Mouse (Mus musculus): ENCODE data around the gene Map1b. TPM values are rescaled to one million over a fixed set of nuclear protein-coding genes. Genes with fewer than 3 reads are reported as not detected.
A peak's percentile ranks its signal among the peaks of the same experiment; 100 is the strongest.

Gene Map1b
- 1,223 and 1,491 TPM in 2 replicates for polyA plus RNA-seq (2016; fragmentation: Nextera tagmentation; extraction: Ambion mirVana)

GRCm38 (mm10) chr13:99516448-99516881 lies at the start of gene Map1b:
Map1b (minus strand) TSS chr13:99516540.
- H3K4me3 ChIP-seq, result peak within 1 kb of the TSS; percentile 87
- WGBS, result under 1% methylated on average over 25 of the region's 32 CpGs
- peak within 1 kb of the TSS; percentile 70 for H3K4me2 ChIP-seq (replicated peaks)
- peak within 1 kb of the TSS; percentile 90 for H3K9ac ChIP-seq
- H3K36me3 ChIP-seq, result no peaks in the 10 kb centered on the region
- H3K27me3 ChIP-seq (replicated peaks), result no peaks in the 10 kb centered on the region
- peaks cover 19% of the 10 kb centered on the region for H3K4me1 ChIP-seq
- ATAC-seq (ENCODE audit: low FRiP score, low read depth), result peak; percentile 81
- no peaks in the 10 kb centered on the region for H3K9me3 ChIP-seq
- peak within 1 kb of the TSS; percentile 95 for H3K27ac ChIP-seq

GRCm38 (mm10) chr13:99564346-99564745 lies 48.0 kb upstream of the Map1b start:
- 43% methylated on average over 3 of the region's 3 CpGs for WGBS
- H3K9me3 ChIP-seq, result no peaks in the 10 kb centered on the region
- no peaks in the 10 kb centered on the region for H3K36me3 ChIP-seq
- no peak for ATAC-seq (ENCODE audit: low FRiP score, low read depth)
- no peaks in the 10 kb centered on the region for H3K27me3 ChIP-seq (replicated peaks)
- no peak overlapping the region for H3K27ac ChIP-seq
- no peak overlapping the region for H3K4me3 ChIP-seq
- H3K4me2 ChIP-seq (replicated peaks), result no peak overlapping the region
- H3K4me1 ChIP-seq, result peaks cover 21% of the 10 kb centered on the region
- H3K9ac ChIP-seq, result no peak overlapping the region

- H3K9me3 ChIP-seq, result no peaks in the 10 kb centered on the region
- no peak overlapping the region for H3K9ac ChIP-seq
- no peak overlapping the region for H3K4me2 ChIP-seq (replicated peaks)
- no peak overlapping the region for H3K4me3 ChIP-seq
- H3K4me1 ChIP-seq, result peaks cover 21% of the 10 kb centered on the region
- H3K27ac ChIP-seq, result no peak overlapping the region
- WGBS, result 57% methylated on average over 3 of the region's 3 CpGs
- H3K36me3 ChIP-seq, result no peaks in the 10 kb centered on the region
- H3K27me3 ChIP-seq (replicated peaks), result no peaks in the 10 kb centered on the region
- no peak for ATAC-seq (ENCODE audit: low FRiP score, low read depth)
These were observed 46.7 kb upstream of the Map1b start for GRCm38 (mm10) chr13:99563021-99563420.

- no peak overlapping the region for H3K27ac ChIP-seq
- WGBS, result 35% methylated on average over 10 of the region's 10 CpGs
- H3K4me3 ChIP-seq, result no peak overlapping the region
- H3K27me3 ChIP-seq (replicated peaks), result no peaks in the 10 kb centered on the region
- ATAC-seq (ENCODE audit: low FRiP score, low read depth), result peak; percentile 71; the same call in 1 of the 2 replicates
- H3K9ac ChIP-seq, result no peak overlapping the region
- H3K4me2 ChIP-seq (replicated peaks), result no peak overlapping the region
- H3K9me3 ChIP-seq, result no peaks in the 10 kb centered on the region
- peaks cover 21% of the 10 kb centered on the region for H3K4me1 ChIP-seq
- no peaks in the 10 kb centered on the region for H3K36me3 ChIP-seq
These were observed 45.7 kb upstream of the Map1b start for GRCm38 (mm10) chr13:99561843-99562550.

GRCm38 (mm10) chr13:99560674-99561639 lies 44.6 kb upstream of the Map1b start:
- Histone ChIP-seq H3K36me3 (no peaks in the 10 kb centered on the region), H3K27me3 (replicated peaks) (no peaks in the 10 kb centered on the region), H3K4me3 (no peak overlapping the region), H3K27ac (no peak overlapping the region), H3K9me3 (no peaks in the 10 kb centered on the region), H3K4me2 (replicated peaks) (no peak overlapping the region), H3K9ac (no peak overlapping the region), H3K4me1 (peaks cover 21% of the 10 kb centered on the region)
- ATAC-seq (ENCODE audit: low FRiP score, low read depth), result no peak
- WGBS, result 38% methylated on average over 12 of the region's 13 CpGs

- no peaks in the 10 kb centered on the region for H3K36me3 ChIP-seq
- no peak overlapping the region for H3K9ac ChIP-seq
- peaks cover 21% of the 10 kb centered on the region for H3K4me1 ChIP-seq
- WGBS, result 68% methylated on average over 12 of the region's 12 CpGs
- no peaks in the 10 kb centered on the region for H3K27me3 ChIP-seq (replicated peaks)
- no peaks in the 10 kb centered on the region for H3K9me3 ChIP-seq
- ATAC-seq (ENCODE audit: low FRiP score, low read depth), result no peak
- H3K27ac ChIP-seq, result no peak overlapping the region
- no peak overlapping the region for H3K4me2 ChIP-seq (replicated peaks)
- H3K4me3 ChIP-seq, result no peak overlapping the region
These were observed 42.0 kb upstream of the Map1b start for GRCm38 (mm10) chr13:99558216-99558906.

- Histone ChIP-seq H3K4me2 (replicated peaks) (no peak overlapping the region), H3K4me1 (peaks cover 21% of the 10 kb centered on the region), H3K36me3 (no peaks in the 10 kb centered on the region), H3K9me3 (no peaks in the 10 kb centered on the region), H3K27me3 (replicated peaks) (no peaks in the 10 kb centered on the region), H3K9ac (no peak overlapping the region), H3K4me3 (no peak overlapping the region), H3K27ac (no peak overlapping the region)
- 71% methylated on average over 15 of the region's 15 CpGs for WGBS
- ATAC-seq (ENCODE audit: low FRiP score, low read depth), result no peak
These were observed 41.5 kb upstream of the Map1b start for GRCm38 (mm10) chr13:99557813-99558212.

- Histone ChIP-seq H3K36me3 (no peaks in the 10 kb centered on the region), H3K4me2 (replicated peaks) (no peak overlapping the region), H3K27ac (no peak overlapping the region), H3K27me3 (replicated peaks) (no peaks in the 10 kb centered on the region), H3K4me1 (peaks cover 20% of the 10 kb centered on the region), H3K9me3 (no peaks in the 10 kb centered on the region), H3K4me3 (no peak overlapping the region), H3K9ac (no peak overlapping the region)
- 89% methylated on average over 5 of the region's 5 CpGs for WGBS
- ATAC-seq (ENCODE audit: low FRiP score, low read depth), result no peak
These were observed 41.0 kb upstream of the Map1b start for GRCm38 (mm10) chr13:99557331-99557730.

GRCm38 (mm10) chr13:99554960-99555359 lies 38.6 kb upstream of the Map1b start:
- H3K9ac ChIP-seq, result no peak overlapping the region
- H3K9me3 ChIP-seq, result no peaks in the 10 kb centered on the region
- H3K27me3 ChIP-seq (replicated peaks), result no peaks in the 10 kb centered on the region
- no peak for ATAC-seq (ENCODE audit: low FRiP score, low read depth)
- H3K4me3 ChIP-seq, result no peak overlapping the region
- H3K4me2 ChIP-seq (replicated peaks), result no peak overlapping the region
- H3K27ac ChIP-seq, result no peak overlapping the region
- WGBS, result 79% methylated on average over 8 of the region's 8 CpGs
- no peaks in the 10 kb centered on the region for H3K36me3 ChIP-seq
- peaks cover 10% of the 10 kb centered on the region; the same call in 1 of the 2 replicates for H3K4me1 ChIP-seq

GRCm38 (mm10) chr13:99554466-99554865 lies 38.1 kb upstream of the Map1b start:
- Histone ChIP-seq H3K27me3 (replicated peaks) (no peaks in the 10 kb centered on the region), H3K9me3 (no peaks in the 10 kb centered on the region), H3K4me1 (peaks cover 15% of the 10 kb centered on the region; the same call in 1 of the 2 replicates), H3K36me3 (no peaks in the 10 kb centered on the region), H3K9ac (no peak overlapping the region), H3K27ac (no peak overlapping the region), H3K4me2 (replicated peaks) (no peak overlapping the region), H3K4me3 (no peak overlapping the region)
- WGBS, result 91% methylated on average over 6 of the region's 6 CpGs
- ATAC-seq (ENCODE audit: low FRiP score, low read depth), result no peak

GRCm38 (mm10) chr13:99552381-99552780 lies 36.0 kb upstream of the Map1b start:
- H3K27ac ChIP-seq, result no peak overlapping the region
- no peaks in the 10 kb centered on the region for H3K27me3 ChIP-seq (replicated peaks)
- no peak overlapping the region for H3K4me3 ChIP-seq
- 90% methylated on average over 4 of the region's 4 CpGs for WGBS
- H3K9ac ChIP-seq, result no peak overlapping the region
- ATAC-seq (ENCODE audit: low FRiP score, low read depth), result no peak
- H3K4me1 ChIP-seq, result peaks cover 20% of the 10 kb centered on the region
- H3K4me2 ChIP-seq (replicated peaks), result no peak overlapping the region
- no peaks in the 10 kb centered on the region for H3K9me3 ChIP-seq
- no peaks in the 10 kb centered on the region for H3K36me3 ChIP-seq

All from neural tube, embryonic 12.5 days (tissue).